Mouse (Mus musculus) heart, postnatal 0 days (tissue): ENCODE results near the gene Serpinb9b. TPM values are rescaled to one million over a fixed set of nuclear protein-coding genes. Genes with fewer than 3 reads are reported as not detected.
"Not testable (repeated sequence)": the region's sequence is repeated elsewhere in the genome, so short reads cannot be mapped to it uniquely, and the experiment has no call there.

Experiments
- ATAC-seq: fragments of 200-750 bp; cut with Nextera tagmentation; 2 replicates; pipeline ENCODE4 v1.8.0; 2017; ENCODE audit warnings: low read depth, moderate number of reproducible peaks, moderate library complexity; ENCODE audit not compliant: insufficient read depth
- DNase-seq: peaks from one replicate; pipeline ENCODE4 v3.0.0-alpha.2; 2016; ENCODE audit warnings: low spot score
- H3K27ac ChIP-seq: fragments of 300-500 bp; sonication (generic); 2 replicates; pipeline ENCODE4 v1.5.1; 2014; ENCODE audit warnings: low read depth, mild to moderate bottlenecking
- H3K27me3 ChIP-seq: fragments of 300-500 bp; sonication (generic); 2 replicates; pipeline ENCODE4 v1.6.1; 2014; ENCODE audit warnings: low read length, mixed read lengths; ENCODE audit not compliant: control insufficient read depth, insufficient read depth
- H3K36me3 ChIP-seq: fragments of 300-500 bp; sonication (generic); replicated peaks from 2 replicates; pipeline ENCODE4 v1.6.1; 2014; ENCODE audit warnings: low read length, mixed read lengths; ENCODE audit not compliant: control insufficient read depth, insufficient read depth
- H3K4me1 ChIP-seq: fragments of 300-500 bp; sonication (generic); 2 replicates; pipeline ENCODE4 v1.6.1; 2014; ENCODE audit warnings: antibody characterized with exemption; ENCODE audit not compliant: control insufficient read depth, insufficient read depth
- H3K4me2 ChIP-seq: fragments of 300-500 bp; sonication (generic); 2 replicates; pipeline ENCODE4 v1.6.1; 2014; ENCODE audit warnings: low read depth, mild to moderate bottlenecking, low read length, moderate library complexity
- H3K4me3 ChIP-seq: fragments of 300-500 bp; sonication (generic); 2 replicates; pipeline ENCODE4 v1.5.1; 2014; ENCODE audit warnings: low read depth, low read length
- H3K9ac ChIP-seq: fragments of 300-500 bp; sonication (generic); replicated peaks from 2 replicates; pipeline ENCODE4 v1.6.1; 2014; ENCODE audit warnings: low read depth, low read length, mixed read lengths
- H3K9me3 ChIP-seq: fragments of 300-500 bp; sonication (generic); replicated peaks from 2 replicates; pipeline ENCODE4 v1.6.1; 2016; ENCODE audit warnings: low read length; ENCODE audit not compliant: control insufficient read depth
- CTCF ChIP-seq: IDR thresholded peaks from 2 replicates; pipeline ENCODE4 v1.5.1; 2016; ENCODE audit warnings: antibody characterized with exemption, control low read depth, low read depth
- EP300 ChIP-seq: IDR thresholded peaks from 2 replicates; pipeline ENCODE4 v1.6.1; 2016; ENCODE audit warnings: antibody characterized with exemption, low read depth
- WGBS: fragments of 180-500 bp; shearing (Covaris S2); extraction: QIAGEN DNeasy Blood & Tissue Kit; methylation state at CpG from one replicate; pipeline ENCODE4 v1.1.7; 2014; 5-methylcytosine and 5-hydroxymethylcytosine counted together
- polyA plus RNA-seq: library from polyadenylated mRNA; unstranded; fragments of >200 nt; fragmentation: Nextera tagmentation; extraction: Ambion mirVana; gene quantifications from 2 replicates; pipeline ENCODE4 v1.2.1, GENCODE M21; 2015
- total RNA-seq: library from RNA; depleted of rRNA; stranded (reverse); fragments of >200 nt; gene quantifications from 2 replicates; pipeline ENCODE4 v1.2.3, GENCODE M21; 2014; ENCODE audit warnings: low replicate concordance

The Serpinb9b gene
- total and polyA plus RNA-seq, 2 experiments from 2014 or later = 0.23 to 0.36 TPM

GRCm38 (mm10) chr13:33028146-33028545, 930 bp downstream of the Serpinb9b start:
- Histone ChIP-seq H3K27me3 (no peaks in the 10 kb centered on the region), H3K36me3 (no peaks in the 10 kb centered on the region), H3K4me2 (no peak overlapping the region), H3K27ac (no peak overlapping the region), H3K9ac (no peak overlapping the region), H3K4me3 (no peak overlapping the region), H3K9me3 (no peaks in the 10 kb centered on the region), H3K4me1 (0 out of 2 replicates have a peak, but pooled peaks cover 3% of the 10 kb centered on the region)
- DNase-seq (no peak), ATAC-seq (no peak)
- 26% methylated on average over 2 of the region's 2 CpGs for WGBS
- TF ChIP-seq EP300 = no peak
- TF ChIP-seq CTCF = no peak

DNA sequence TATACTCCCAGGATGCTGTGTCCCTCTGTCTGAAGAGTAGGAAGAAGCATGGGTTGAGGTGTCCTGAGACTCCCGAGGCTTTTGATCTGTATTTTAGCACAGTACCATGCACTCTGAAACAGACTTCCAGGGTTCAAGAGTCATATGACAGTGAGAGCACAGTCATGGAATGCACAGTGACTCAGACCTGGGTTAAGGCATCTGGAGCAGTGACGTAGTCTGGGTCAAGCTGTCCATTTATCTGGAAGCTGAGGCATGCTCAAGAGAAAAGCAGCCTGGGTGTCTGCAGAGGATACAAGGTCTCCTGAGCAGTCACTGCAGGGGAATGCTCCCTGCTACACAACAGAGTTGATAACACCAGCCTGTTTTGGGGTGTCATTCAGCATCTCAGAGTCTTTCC, 1.3 kb downstream of the Serpinb9b start:
- no peaks in the 10 kb centered on the region for H3K27me3 ChIP-seq
- no peaks in the 10 kb centered on the region for H3K36me3 ChIP-seq
- no peak overlapping the region for H3K4me3 ChIP-seq
- no peak for TF ChIP-seq CTCF
- TF ChIP-seq EP300 = no peak
- no peak overlapping the region for H3K27ac ChIP-seq
- no peak overlapping the region for H3K9ac ChIP-seq
- no peak overlapping the region for H3K4me2 ChIP-seq
- DNase-seq (no peak), ATAC-seq (no peak)
- no peaks in the 10 kb centered on the region for H3K9me3 ChIP-seq
- H3K4me1 ChIP-seq = 0 out of 2 replicates have a peak, but pooled peaks cover 3% of the 10 kb centered on the region
- WGBS = 30% methylated on average over 2 of the region's 2 CpGs

- not testable (repeated sequence) for H3K27me3 ChIP-seq, ATAC-seq, DNase-seq, H3K4me3 ChIP-seq, H3K9ac ChIP-seq, H3K4me1 ChIP-seq, H3K9me3 ChIP-seq, H3K4me2 ChIP-seq, H3K36me3 ChIP-seq, H3K27ac ChIP-seq
- 81% methylated on average over 2 of the region's 2 CpGs for WGBS
Observed at GRCm38 (mm10) chr13:33029478-33029877, 2.3 kb downstream of the Serpinb9b start.

DNA sequence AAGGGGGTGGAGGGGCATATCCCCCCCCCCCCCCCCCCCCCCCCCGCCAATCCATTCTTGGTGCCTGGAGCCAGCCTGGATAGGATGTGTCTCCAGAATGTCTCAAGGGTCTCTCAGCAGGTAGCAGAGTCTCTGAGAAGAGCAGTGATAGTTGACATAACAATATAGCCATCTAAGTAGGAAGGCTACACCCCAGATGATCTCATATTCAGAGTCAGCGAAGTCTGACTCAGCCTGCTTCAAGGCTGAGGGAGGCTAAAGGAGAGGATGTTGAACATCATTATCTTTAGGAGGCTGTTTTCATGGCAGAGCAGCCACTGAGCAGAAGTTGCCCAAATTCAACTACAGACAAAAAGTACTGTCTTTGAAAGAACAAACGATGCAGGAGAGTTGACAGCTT, 3.1 kb downstream of the Serpinb9b start:
- H3K9ac ChIP-seq = no peak overlapping the region
- 90% methylated on average over 2 of the region's 3 CpGs for WGBS
- H3K4me1 ChIP-seq = 0 out of 2 replicates have a peak, but pooled peaks cover 3% of the 10 kb centered on the region
- H3K27ac ChIP-seq = no peak overlapping the region
- no peak for TF ChIP-seq CTCF
- no peak for TF ChIP-seq EP300
- H3K4me3 ChIP-seq = no peak overlapping the region
- no peaks in the 10 kb centered on the region for H3K36me3 ChIP-seq
- no peak overlapping the region for H3K4me2 ChIP-seq
- no peaks in the 10 kb centered on the region for H3K27me3 ChIP-seq
- H3K9me3 ChIP-seq = no peaks in the 10 kb centered on the region
- ATAC-seq = no peak
- DNase-seq = no peak

DNA sequence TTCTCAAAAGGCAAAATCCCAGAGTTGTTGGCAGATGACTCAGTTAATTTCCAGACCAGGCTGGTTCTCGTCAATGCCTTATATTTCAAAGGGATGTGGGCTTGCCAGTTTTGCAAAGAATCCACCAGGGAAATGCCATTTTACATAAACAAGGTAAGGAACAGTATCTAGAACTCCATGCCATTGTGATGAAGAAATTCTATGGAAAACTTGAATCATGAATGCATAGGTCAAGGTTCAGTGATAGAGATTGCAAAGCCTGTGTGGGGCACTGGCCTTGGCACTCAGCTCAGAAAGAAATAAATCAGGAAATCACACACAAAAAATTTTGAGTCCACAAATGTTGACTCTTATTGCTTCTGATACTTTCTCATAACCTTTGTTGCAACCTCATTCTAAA, 8.3 kb downstream of the Serpinb9b start:
- Histone ChIP-seq H3K27ac (no peak overlapping the region), H3K4me3 (no peak overlapping the region), H3K4me2 (no peak overlapping the region), H3K4me1 (no peaks in the 10 kb centered on the region), H3K27me3 (no peaks in the 10 kb centered on the region), H3K9me3 (no peaks in the 10 kb centered on the region), H3K36me3 (no peaks in the 10 kb centered on the region), H3K9ac (no peak overlapping the region)
- ATAC-seq (no peak), DNase-seq (no peak)
- WGBS = 68% methylated on average over 1 of the region's 1 CpGs
- TF ChIP-seq EP300 = no peak
- no peak for TF ChIP-seq CTCF

DNA sequence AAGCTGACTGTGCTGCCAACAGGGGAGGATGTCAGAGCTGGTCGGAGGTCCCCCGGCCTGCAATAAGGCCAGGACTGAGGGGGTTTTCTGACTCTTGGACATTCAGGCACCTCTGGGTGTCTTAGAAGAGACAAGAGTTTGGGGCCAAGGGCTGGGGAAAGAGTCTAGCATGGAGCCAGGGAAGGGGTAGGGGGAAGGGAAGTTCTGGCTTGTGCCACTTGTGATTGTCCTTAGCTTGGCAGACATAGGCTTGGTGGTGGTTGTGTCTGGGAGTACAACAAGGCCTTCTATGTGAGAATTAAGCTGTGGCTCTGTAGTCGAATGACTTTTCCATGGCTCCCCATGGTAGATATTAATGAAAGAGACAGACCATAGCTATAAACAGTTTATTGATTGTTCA, 16.3 kb downstream of the Serpinb9b start:
- H3K27ac ChIP-seq = no peak overlapping the region
- H3K9me3 ChIP-seq = no peaks in the 10 kb centered on the region
- no peak overlapping the region for H3K4me2 ChIP-seq
- no peak for TF ChIP-seq EP300
- TF ChIP-seq CTCF = no peak
- no peak for DNase-seq
- no peak overlapping the region for H3K4me3 ChIP-seq
- H3K4me1 ChIP-seq = no peaks in the 10 kb centered on the region
- 86% methylated on average over 3 of the region's 3 CpGs for WGBS
- no peak overlapping the region for H3K9ac ChIP-seq
- no peaks in the 10 kb centered on the region for H3K36me3 ChIP-seq
- no peaks in the 10 kb centered on the region for H3K27me3 ChIP-seq
- no peak for ATAC-seq
